Mouse (Mus musculus): ENCODE measurements around the gene Gipc2.

DNA sequence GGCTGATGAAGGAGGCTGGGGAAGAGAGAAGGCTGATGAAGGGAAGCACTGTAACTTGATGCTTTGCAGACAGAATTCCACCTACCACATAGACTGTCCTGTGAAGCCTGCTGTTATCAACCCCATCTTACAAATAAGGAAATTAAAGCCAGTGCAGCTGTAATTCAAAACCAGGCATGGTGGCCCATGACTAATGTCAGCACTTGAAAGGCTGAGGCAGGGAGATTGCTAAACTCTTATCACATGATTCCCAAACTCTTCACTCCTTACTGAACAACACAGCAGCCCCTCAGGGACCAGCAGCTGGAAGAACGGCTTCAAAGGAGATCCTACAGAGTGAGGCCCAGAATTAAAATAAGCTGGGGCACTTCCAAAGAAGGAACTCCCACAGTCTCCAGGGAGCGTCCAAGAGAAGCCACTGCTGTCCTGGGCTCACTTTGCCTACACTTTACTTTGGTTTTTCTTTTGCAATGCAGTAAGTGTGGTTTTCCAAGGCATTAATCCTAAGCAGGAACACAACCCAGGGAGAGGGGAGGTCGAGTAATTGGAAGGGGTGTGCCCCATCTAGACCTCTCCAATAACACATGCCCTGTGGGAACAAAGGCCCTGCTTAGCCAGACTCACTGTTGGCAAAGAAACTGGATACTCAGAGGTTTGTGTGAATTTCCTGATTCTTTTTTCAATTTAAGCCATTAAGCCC, 57.3 kb downstream of the Gipc2 start:
- TF ChIP-seq CTCF (IDR thresholded peaks at IDR 0.05; ENCODE audit: borderline replicate concordance, insufficient read depth, low read length) (no peak), POLR2A (IDR thresholded peaks at IDR 0.05; ENCODE audit: low read depth, low read length) (no peak)

Data from embryonic fibroblast, embryonic 13.5 days (primary cell).